Mouse (Mus musculus): ENCODE results near the gene Sdhd.
"Not testable (repeated sequence)": the region's sequence is repeated elsewhere in the genome, so short reads cannot be mapped to it uniquely, and the experiment has no call there.

Sdhd gene

GRCm38 (mm10) chr9:50603189-50603997, at the start of gene Sdhd, which contains the start of gene Timm8b:
TSS of gene Sdhd (minus strand) at chr9:50603812.
TSS of gene Timm8b (plus strand) at chr9:50603910.
- DNase-seq: peak; percentile 98

GRCm38 (mm10) chr9:50650503-50650902, 46.9 kb upstream of the Sdhd start:
- no peak for DNase-seq

- DNase-seq: no peak
Measured at GRCm38 (mm10) chr9:50646826-50647370, 43.3 kb upstream of the Sdhd start.

DNA sequence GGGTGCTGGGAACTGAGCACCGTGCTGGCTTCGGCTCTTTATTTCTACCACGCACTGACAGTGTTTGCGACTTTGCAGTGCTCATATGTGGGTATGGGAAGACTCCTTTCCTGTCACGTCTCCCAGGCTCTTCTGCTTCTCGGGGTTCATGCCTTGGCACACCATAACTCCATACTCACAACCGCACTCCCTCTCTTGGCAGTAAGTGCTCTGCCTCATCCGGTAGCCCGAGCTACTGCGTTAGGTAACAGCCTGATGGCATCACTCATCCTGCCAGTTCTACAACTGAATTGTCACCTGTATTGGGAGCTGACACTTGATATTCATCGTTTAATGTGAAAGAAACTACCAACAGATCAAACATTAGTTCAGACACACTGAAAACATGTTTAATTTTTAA, 30.7 kb upstream of the Sdhd start:
- DNase-seq: no peak

- no peak for DNase-seq
Measured at GRCm38 (mm10) chr9:50633059-50633458, 29.4 kb upstream of the Sdhd start.

- no peak for DNase-seq
Measured at GRCm38 (mm10) chr9:50632016-50632688, 28.5 kb upstream of the Sdhd start.

DNA sequence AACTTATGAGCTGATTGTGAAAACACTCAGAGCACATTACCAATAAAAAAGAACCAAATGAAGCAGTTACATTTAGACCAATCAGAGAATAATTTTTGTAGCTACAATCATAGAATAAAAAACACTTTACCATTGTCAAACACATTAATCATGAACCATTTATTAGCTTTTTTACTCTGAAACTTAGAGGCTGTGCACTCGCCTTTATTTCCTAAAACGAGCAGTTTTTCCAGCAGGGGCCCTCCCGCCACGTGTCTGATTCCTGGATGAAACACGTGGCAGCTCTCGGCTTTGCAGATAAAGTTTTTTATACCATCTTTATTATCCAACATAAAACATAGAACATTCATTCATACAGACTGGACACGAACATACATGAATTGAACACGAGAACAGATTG, 27.3 kb upstream of the Sdhd start:
- not testable (repeated sequence) for DNase-seq

- no peak for DNase-seq
Measured at GRCm38 (mm10) chr9:50617794-50618330, 14.2 kb upstream of the Sdhd start.

GRCm38 (mm10) chr9:50616766-50617603, 13.4 kb upstream of the Sdhd start, which contains the start of the genes Pih1d2 and Nkapd1:
TSS of gene Pih1d2 (plus strand) at chr9:50617321.
TSS of gene Nkapd1 (minus strand) at chr9:50617464.
- DNase-seq: peak; percentile 94

GRCm38 (mm10) chr9:50616161-50616560, 12.5 kb upstream of the Sdhd start:
- no peak for DNase-seq

DNA sequence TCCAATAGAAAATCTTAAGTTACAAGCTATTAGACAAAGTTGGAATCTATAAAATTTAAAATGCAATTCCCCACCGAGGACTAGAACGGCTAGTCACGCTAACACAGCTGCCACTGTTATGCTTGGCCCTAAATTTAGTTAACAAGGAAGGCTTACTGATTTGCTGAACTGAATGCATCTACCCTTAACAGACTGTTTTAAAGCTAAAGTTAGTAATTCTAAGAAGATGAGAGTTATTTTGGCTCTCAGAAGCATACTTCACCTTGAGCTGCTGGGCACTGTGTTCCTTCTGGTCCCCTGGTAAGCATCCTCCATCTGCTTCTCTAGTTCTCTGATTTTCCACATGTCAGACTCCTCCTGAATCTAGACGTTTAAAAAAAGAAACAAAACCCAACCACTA, 8.5 kb upstream of the Sdhd start:
- no peak for DNase-seq

DNA sequence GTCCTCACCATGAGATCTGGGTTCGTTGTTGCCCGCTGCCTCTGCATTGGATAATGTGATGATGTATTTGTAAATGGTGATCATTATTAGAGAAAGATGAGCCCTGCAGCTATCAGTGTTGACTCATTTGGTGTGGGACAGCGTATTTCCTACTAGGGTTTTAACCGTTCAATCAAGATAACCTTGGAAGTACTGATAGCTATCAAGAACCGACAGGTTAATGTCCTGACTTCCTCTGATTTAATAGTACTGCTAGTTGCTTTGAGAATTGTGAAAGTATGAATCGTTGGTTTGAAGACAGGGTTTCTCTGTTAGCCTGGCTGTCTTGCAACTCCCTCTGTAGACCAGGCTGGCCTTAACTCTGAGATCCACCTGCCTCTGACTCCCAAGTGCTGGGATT, 726 bp upstream of the Sdhd start:
- no peak for DNase-seq

GRCm38 (mm10) chr9:50603998-50604324, 349 bp upstream of the Sdhd start:
- no peak for DNase-seq

GRCm38 (mm10) chr9:50602055-50602845, 1.4 kb downstream of the Sdhd start:
- DNase-seq: peak; percentile 36

DNA sequence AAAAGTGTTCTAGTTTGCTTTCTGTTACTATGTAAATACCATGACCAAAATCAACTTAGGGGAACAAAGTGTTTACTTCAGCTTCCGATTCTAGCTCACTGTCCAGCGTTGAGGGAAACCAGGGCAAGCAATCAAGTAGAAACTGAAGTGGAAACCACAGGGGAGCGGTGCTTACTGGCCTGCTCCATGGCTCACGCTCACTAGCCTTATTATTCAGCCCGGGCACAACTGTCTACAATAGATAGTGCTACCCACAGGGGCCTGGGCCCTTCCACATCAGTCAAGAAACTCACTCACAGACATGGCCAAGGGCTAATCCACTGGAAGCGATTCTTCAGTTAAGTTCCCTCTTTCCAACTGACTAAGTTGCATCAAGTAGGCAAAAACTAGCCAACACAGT, 2.1 kb downstream of the Sdhd start:
- DNase-seq: no peak

DNA sequence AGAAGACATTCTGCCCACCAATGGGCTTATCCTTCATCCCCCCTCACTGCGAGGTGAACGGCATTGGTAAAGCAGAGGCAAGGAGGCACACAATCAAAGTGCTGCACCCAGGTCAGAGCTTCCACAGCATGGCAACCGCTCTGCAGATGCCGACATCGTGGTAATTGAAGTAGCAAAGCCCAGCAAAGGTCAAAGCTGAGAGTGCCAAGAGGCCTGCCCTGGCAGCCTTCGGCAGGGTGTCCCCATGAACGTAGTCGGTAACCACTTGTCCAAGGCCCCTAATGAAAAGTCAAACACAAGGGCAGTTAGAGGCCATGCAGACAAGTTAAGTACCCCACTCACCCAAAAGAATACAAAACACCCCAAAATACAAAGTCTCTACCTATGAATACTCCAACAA, 6.6 kb downstream of the Sdhd start:
- no peak for DNase-seq

DNA sequence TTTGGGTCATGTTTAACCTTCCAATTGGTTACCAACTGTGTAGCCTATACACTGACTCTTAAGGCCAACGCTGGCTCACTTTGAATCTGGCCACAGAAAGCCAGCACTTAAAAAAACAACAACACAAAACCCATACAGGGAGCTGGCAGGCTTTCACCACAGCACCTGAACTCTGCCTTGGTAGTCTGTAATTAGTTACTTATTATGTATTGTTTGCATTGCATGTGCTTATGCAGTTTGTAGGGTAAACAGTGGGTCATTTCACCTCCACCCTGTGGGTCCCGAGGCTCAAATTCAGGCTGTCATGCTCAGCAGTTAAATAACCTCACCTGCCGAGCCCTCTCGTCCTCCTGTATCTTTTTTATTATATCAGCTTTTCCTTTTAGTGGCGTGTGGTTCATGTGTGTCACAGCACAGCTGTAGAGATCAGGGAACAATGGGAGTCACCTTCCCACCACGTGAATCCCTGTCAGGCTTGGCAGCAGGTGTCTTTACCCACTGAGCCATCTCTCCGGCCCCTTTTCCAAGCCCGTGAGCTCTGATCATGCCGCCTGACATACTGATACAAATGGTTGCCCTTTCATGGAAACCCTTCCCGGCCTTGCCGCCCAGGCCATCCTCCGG, 8.7 kb downstream of the Sdhd start:
- DNase-seq: peak; percentile 61

GRCm38 (mm10) chr9:50593544-50593943, 10.1 kb downstream of the Sdhd start:
- peak; percentile 40 for DNase-seq

DNA sequence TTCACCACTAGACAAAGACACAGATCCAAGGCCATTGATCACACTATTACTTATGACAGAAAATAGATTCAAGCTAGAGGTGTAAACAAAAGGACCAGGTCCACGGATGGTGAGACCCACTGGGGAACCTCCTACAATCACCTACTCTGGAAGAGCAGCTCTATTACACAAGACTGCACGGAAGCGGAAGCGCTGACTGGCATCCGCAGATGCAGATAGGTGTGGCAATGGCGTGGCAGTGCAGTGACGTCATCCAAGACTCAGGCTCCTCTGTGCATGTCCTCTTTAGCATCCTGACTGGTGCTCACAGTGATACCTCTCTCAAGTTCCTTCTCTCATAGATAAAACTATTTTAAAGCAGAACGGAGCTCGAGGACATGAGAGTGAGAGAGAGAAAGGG, 10.7 kb downstream of the Sdhd start:
- no peak for DNase-seq

GRCm38 (mm10) chr9:50590856-50591518, 12.6 kb downstream of the Sdhd start:
- no peak for DNase-seq

- no peak for DNase-seq
Measured at GRCm38 (mm10) chr9:50586955-50587354, 16.7 kb downstream of the Sdhd start.
